Mouse (Mus musculus) right cerebral cortex, postnatal 25 days (tissue): ENCODE measurements at regions not wholly inside any gene's neighbourhood (a gene's known extent, or its start where the extent isn't known, plus 50 kb on each side); places are given as distances from the start of the nearest gene placed in this dataset.

Source experiments
- DNase-seq: peaks from one replicate; pipeline ENCODE4 v3.0.0; 2022

- DNase-seq: no peak
Measured at GRCm38 (mm10) chr1:136788979-136789513, 164.3 kb downstream of the Zfp281 start.

- DNase-seq: no peak
Measured at GRCm38 (mm10) chr1:136791641-136792040, 166.9 kb downstream of the Zfp281 start.
